Mouse (Mus musculus) adrenal gland, postnatal 10 days (tissue): Measurements from ENCODE around the gene Pdzd8. TPM values are rescaled to one million over a fixed set of nuclear protein-coding genes. Genes with fewer than 3 reads are reported as not detected.

Experiments
- DNase-seq: peaks from one replicate; pipeline ENCODE4 v3.0.0; 2021; ENCODE audit warnings: mixed read lengths
- total RNA-seq, 2 experiments: library from RNA; stranded (reverse); gene quantifications; 2 replicates each; pipeline ENCODE4 v1.2.3; 2021

The Pdzd8 gene
- total RNA-seq, 2 experiments from 2014 or later = 31.9 to 33.3 TPM

- no peak for DNase-seq
These were observed 9.3 kb upstream of the Pdzd8 start for GRCm38 (mm10) chr19:59354906-59355305.

- DNase-seq = no peak
These were observed 7.2 kb upstream of the Pdzd8 start for GRCm38 (mm10) chr19:59352760-59353159.

- no peak for DNase-seq
These were observed 5.7 kb upstream of the Pdzd8 start for GRCm38 (mm10) chr19:59351151-59351889.

- no peak for DNase-seq
These were observed 4.8 kb upstream of the Pdzd8 start for GRCm38 (mm10) chr19:59350273-59350903.

- no peak for DNase-seq
These were observed 3.9 kb upstream of the Pdzd8 start for GRCm38 (mm10) chr19:59349329-59349960.

GRCm38 (mm10) chr19:59346325-59346724 is 745 bp upstream of the Pdzd8 start:
- no peak for DNase-seq

GRCm38 (mm10) chr19:59345081-59345657 is 411 bp downstream of the Pdzd8 start:
- DNase-seq = peak; percentile 60

GRCm38 (mm10) chr19:59344304-59344711 is 1.3 kb downstream of the Pdzd8 start:
- peak; percentile 59 for DNase-seq

GRCm38 (mm10) chr19:59342964-59343363 is 2.6 kb downstream of the Pdzd8 start:
- DNase-seq = no peak

GRCm38 (mm10) chr19:59339908-59340307 is 5.7 kb downstream of the Pdzd8 start:
- no peak for DNase-seq

GRCm38 (mm10) chr19:59337872-59338681 is 7.5 kb downstream of the Pdzd8 start:
- no peak for DNase-seq

- DNase-seq = no peak
These were observed 8.9 kb downstream of the Pdzd8 start for GRCm38 (mm10) chr19:59336655-59337054.

GRCm38 (mm10) chr19:59330816-59331225 is 14.8 kb downstream of the Pdzd8 start:
- no peak for DNase-seq

- DNase-seq = no peak
These were observed 23.6 kb downstream of the Pdzd8 start, which contains the start of gene Rps12-ps3 for GRCm38 (mm10) chr19:59321990-59322389. Gene Rps12-ps3, plus strand, starts transcription at chr19:59322290.

GRCm38 (mm10) chr19:59316571-59316970 is 29.0 kb downstream of the Pdzd8 start:
- DNase-seq = peak; percentile 44

GRCm38 (mm10) chr19:59315308-59315707 is 30.3 kb downstream of the Pdzd8 start:
- no peak for DNase-seq

GRCm38 (mm10) chr19:59292183-59292839 is 53.3 kb downstream of the Pdzd8 start:
- no peak for DNase-seq

GRCm38 (mm10) chr19:59289811-59290210 is 55.8 kb downstream of the Pdzd8 start:
- DNase-seq = no peak

GRCm38 (mm10) chr19:59289042-59289441 is 56.5 kb downstream of the Pdzd8 start:
- DNase-seq = no peak

GRCm38 (mm10) chr19:59282001-59282400 is 63.6 kb downstream of the Pdzd8 start:
- no peak for DNase-seq

GRCm38 (mm10) chr19:59280841-59281240 is 64.7 kb downstream of the Pdzd8 start:
- no peak for DNase-seq
